Mouse (Mus musculus): ENCODE data around the gene Lzts2.

DNA sequence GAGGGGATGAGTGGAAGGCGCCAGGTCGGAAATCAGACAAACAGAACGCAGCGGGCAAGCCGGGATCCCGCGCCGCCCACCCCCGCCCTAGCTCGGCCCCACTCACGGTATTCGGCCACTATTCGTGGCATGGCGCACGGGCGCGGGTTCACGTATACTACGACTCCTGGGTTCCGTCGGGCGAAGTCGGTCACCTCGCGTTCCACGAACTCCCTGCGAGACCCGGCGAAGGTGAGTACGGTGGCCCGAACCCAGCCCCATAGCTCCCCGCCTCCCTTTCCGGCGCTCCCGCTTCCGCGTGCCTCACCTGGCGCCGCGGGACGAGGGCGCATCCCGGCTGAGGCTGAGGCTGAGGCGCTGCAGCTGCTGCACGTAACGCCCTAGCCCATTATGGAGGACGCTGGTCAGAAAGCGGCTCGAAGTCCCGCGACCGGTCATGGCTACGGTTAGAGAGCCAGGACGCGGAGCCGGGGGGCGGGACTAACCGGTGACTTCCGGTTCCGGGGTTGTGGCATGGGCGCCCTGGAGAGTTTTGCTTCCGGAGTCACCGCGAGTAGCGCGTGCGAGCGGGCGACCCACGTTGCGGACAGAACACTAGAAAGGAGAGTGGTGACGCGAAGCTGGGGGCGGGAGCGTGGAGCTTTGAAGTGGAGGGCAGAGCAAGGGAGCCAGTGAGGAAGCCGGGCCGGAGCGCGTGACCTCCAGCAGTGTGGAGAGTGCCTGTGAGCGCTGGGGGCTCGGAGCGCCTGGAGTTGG, 8.1 kb upstream of the Lzts2 start, which contains the start of gene Mrpl43:
- TF ChIP-seq CTCF (IDR thresholded peaks at IDR 0.05; ENCODE audit: low read depth) (no peak), EP300 (optimal IDR thresholded peaks at IDR 0.05) (no peak)
